Mouse (Mus musculus) stomach, postnatal 0 days (tissue): Measurements from ENCODE around the gene Gimap7.

Experiments used
- CTCF ChIP-seq: IDR thresholded peaks from 2 replicates; pipeline ENCODE4 v1.5.1; 2016; ENCODE audit warnings: antibody characterized with exemption, low read depth, mild to moderate bottlenecking, moderate library complexity
- EP300 ChIP-seq: optimal IDR thresholded peaks from 2 replicates; pipeline ENCODE3; 2016; ENCODE audit warnings: antibody characterized with exemption

DNA sequence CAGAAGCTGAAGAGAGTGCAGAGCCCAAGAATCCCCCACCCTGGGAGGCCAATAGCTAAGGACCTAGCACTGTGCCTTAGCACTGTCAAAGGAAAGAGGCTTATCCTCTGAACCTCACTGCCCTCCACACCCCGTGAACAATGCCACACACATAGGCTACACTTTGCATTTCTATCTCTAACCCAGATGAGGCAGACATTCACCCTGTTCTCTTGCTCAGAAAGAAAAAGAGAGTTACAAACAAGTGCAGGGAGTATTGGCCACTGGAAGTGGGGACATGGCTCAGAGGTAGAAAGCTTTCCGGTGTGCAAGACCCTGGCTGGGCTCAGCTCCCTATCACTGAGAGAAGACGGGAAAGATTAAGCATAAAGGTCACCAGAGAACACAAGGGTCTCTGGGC is 12.3 kb upstream of the Gimap7 start:
- TF ChIP-seq CTCF (no peak), EP300 (no peak)
